Mouse (Mus musculus) colon, adult 2 months (tissue): ENCODE results near the gene Fxyd6. TPM values are rescaled to one million over a fixed set of nuclear protein-coding genes. Genes with fewer than 3 reads are reported as not detected.

Experiments used
- polyA plus RNA-seq: library from polyadenylated mRNA; depleted of rRNA; stranded (reverse); fragments of >200 nt; gene quantifications from 2 replicates; pipeline ENCODE4 v1.2.3, GENCODE M21; 2012; rRNA removed

The Fxyd6 gene
- 54.7 and 75.2 TPM in 2 replicates for polyA plus RNA-seq

GRCm38 (mm10) chr9:45370117-45370561 lies at the start of gene Fxyd6:
Gene Fxyd6, plus strand, starts transcription at chr9:45370185.

DNA sequence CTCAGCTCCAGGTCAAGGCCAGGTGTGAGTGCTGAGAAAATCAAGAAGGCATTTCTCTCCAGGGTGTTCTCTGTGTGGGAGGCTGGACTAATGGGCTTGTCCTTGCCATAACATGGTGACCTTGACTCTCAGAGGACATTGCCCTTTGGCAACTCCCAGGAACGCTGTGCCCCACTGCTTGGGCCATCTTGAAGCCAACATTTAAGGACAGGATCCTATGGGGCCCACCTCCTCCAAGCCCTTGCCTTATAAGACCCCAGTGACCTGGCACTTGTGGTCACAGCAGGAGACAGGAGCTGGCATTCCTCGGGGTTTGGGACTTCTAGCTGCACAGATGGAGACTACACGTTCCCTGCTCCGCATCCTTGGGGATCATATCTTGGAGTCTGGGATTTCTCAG lies 29.4 kb downstream of the Fxyd6 start, which contains the start of gene Fxyd2:
Gene Fxyd2, plus strand, starts transcription at position 236 of the 400 bp plus-strand sequence.

DNA sequence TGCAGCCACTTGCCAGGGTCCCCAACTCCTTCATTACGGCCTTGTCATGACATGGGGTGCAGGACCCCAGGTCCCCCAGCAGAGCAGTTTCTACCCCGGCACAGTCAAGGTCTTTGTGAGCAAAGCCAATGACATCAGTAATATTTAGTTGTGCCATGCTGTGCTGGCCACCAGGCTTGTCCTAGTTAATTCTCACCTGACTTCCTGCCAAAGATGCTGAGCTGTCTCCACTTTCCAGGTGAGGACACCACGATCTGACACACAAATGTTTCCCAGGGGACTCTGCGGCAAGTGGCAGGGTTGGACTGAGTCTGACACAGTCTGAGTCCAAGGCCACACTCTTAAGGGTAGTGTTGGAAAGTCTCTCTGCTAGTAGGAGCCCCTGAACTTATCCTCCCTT lies 56.5 kb downstream of the Fxyd6 start, which contains the start of gene Dscaml1:
Gene Dscaml1, plus strand, starts transcription at position 173 of the 400 bp plus-strand sequence.

Other genes with a start within 250 kb of the Fxyd6 start
- gene Scn4b, start 231.8 kb upstream of the Fxyd6 start, polyA plus RNA-seq, result 0.10 and 0.13 TPM in 2 replicates
- gene BC049352, start 188.2 kb upstream of the Fxyd6 start, polyA plus RNA-seq, result 0.13 TPM in 2 replicates
- gene Tmprss4, start 166.1 kb upstream of the Fxyd6 start, polyA plus RNA-seq, result 110 and 143 TPM in 2 replicates
- gene Il10ra, start 101.0 kb upstream of the Fxyd6 start, polyA plus RNA-seq, result 3.7 and 3.8 TPM in 2 replicates
- gene Tmprss13, start 51.1 kb upstream of the Fxyd6 start, polyA plus RNA-seq, result 2.0 and 2.5 TPM in 2 replicates
- gene Fxyd2, start 29.5 kb downstream of the Fxyd6 start, polyA plus RNA-seq, result 6.7 and 12.8 TPM in 2 replicates
- gene Dscaml1, start 56.4 kb downstream of the Fxyd6 start, polyA plus RNA-seq, result 0.74 TPM in 2 replicates